Mouse (Mus musculus): ENCODE measurements around the gene Xpo6. TPM values are rescaled to one million over a fixed set of nuclear protein-coding genes. Genes with fewer than 3 reads are reported as not detected.

Gene Xpo6
- polyA plus RNA-seq, 1 experiment: 96.0 TPM

DNA sequence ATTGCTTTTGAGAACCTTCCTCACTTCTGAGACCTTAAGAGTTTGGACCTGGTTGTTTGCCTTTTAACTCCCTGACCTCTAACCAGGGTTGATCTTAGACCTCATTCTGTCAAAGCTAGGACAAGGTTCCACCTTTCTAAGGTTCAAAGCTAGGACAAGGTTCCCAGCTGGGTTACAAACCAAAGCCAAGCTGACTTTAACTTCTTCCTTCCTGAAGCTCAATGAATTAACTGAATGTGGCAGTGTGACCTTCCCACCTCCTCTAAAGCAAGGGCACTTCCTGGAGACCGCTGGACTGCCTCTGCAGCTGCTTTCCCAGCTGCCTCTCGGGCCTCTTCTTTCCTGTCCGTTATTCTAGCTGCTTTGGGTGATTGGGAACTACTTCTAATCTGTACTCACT, 32.9 kb downstream of the Xpo6 start:
- peaks cover 1% of the 10 kb centered on the region; the same call in 1 of the 2 replicates for H3K4me1 ChIP-seq (ENCODE audit: control insufficient read depth, insufficient read depth, low read length)
- 2% methylated on average over 3 of the region's 3 CpGs for WGBS
- TF ChIP-seq CTCF (IDR thresholded peaks at IDR 0.05; ENCODE audit: control insufficient read depth, insufficient read depth, low read length) (no peak), POLR2A (IDR thresholded peaks at IDR 0.05; ENCODE audit: borderline replicate concordance, control insufficient read depth, low read depth, low read length) (no peak)
- H3K4me3 ChIP-seq (replicated peaks; ENCODE audit: control insufficient read depth, low read depth, low read length): no peak overlapping the region
- H3K27ac ChIP-seq (ENCODE audit: control insufficient read depth, insufficient read depth, low read depth, low read length, poor library complexity): no peak overlapping the region

GRCm38 (mm10) chr7:126166571-126166970, 33.7 kb downstream of the Xpo6 start:
- TF ChIP-seq CTCF (IDR thresholded peaks at IDR 0.05; ENCODE audit: control insufficient read depth, insufficient read depth, low read length): no peak
- TF ChIP-seq POLR2A (IDR thresholded peaks at IDR 0.05; ENCODE audit: borderline replicate concordance, control insufficient read depth, low read depth, low read length): no peak
- H3K4me1 ChIP-seq (ENCODE audit: control insufficient read depth, insufficient read depth, low read length): peaks cover 1% of the 10 kb centered on the region; the same call in 1 of the 2 replicates
- no peak overlapping the region for H3K27ac ChIP-seq (ENCODE audit: control insufficient read depth, insufficient read depth, low read depth, low read length, poor library complexity)
- H3K4me3 ChIP-seq (replicated peaks; ENCODE audit: control insufficient read depth, low read depth, low read length): no peak overlapping the region

- Histone ChIP-seq H3K4me3 (replicated peaks; ENCODE audit: control insufficient read depth, low read depth, low read length) (no peak overlapping the region), H3K27ac (ENCODE audit: control insufficient read depth, insufficient read depth, low read depth, low read length, poor library complexity) (no peak overlapping the region), H3K4me1 (ENCODE audit: control insufficient read depth, insufficient read depth, low read length) (no peaks in the 10 kb centered on the region)
- no peak for TF ChIP-seq CTCF (IDR thresholded peaks at IDR 0.05; ENCODE audit: control insufficient read depth, insufficient read depth, low read length)
- TF ChIP-seq POLR2A (IDR thresholded peaks at IDR 0.05; ENCODE audit: borderline replicate concordance, control insufficient read depth, low read depth, low read length): no peak
- WGBS: 80% methylated on average over 3 of the region's 3 CpGs
These were observed 42.1 kb downstream of the Xpo6 start for GRCm38 (mm10) chr7:126158238-126158637.

DNA sequence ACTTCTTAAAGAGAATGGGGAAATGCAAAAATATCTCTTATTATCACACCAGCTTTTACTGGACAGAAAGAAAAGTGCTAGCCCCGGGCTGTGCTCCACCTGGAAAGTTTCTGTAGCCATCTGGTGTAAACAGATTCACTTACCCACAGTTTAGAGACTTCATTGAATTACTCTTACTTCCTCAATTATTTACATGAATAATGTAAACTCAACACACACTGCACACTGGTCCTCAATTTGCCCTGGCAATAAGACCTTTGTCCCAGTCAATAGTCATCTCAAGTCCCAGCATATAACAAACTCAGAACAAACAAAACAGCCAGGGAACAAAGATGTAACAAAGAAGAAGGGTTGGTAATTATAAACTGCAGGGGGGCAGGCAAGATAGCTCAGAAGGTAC, 44.6 kb downstream of the Xpo6 start:
- H3K4me3 ChIP-seq (replicated peaks; ENCODE audit: control insufficient read depth, low read depth, low read length): no peak overlapping the region
- TF ChIP-seq POLR2A (IDR thresholded peaks at IDR 0.05; ENCODE audit: borderline replicate concordance, control insufficient read depth, low read depth, low read length) (no peak), CTCF (IDR thresholded peaks at IDR 0.05; ENCODE audit: control insufficient read depth, insufficient read depth, low read length) (no peak)
- H3K27ac ChIP-seq (ENCODE audit: control insufficient read depth, insufficient read depth, low read depth, low read length, poor library complexity): no peak overlapping the region
- 56% methylated on average over 1 of the region's 1 CpGs for WGBS
- H3K4me1 ChIP-seq (ENCODE audit: control insufficient read depth, insufficient read depth, low read length): no peaks in the 10 kb centered on the region

GRCm38 (mm10) chr7:126154731-126155130, 45.6 kb downstream of the Xpo6 start:
- H3K27ac ChIP-seq (ENCODE audit: control insufficient read depth, insufficient read depth, low read depth, low read length, poor library complexity): no peak overlapping the region
- 95% methylated on average over 5 of the region's 5 CpGs for WGBS
- TF ChIP-seq POLR2A (IDR thresholded peaks at IDR 0.05; ENCODE audit: borderline replicate concordance, control insufficient read depth, low read depth, low read length): no peak
- no peak for TF ChIP-seq CTCF (IDR thresholded peaks at IDR 0.05; ENCODE audit: control insufficient read depth, insufficient read depth, low read length)
- no peak overlapping the region for H3K4me3 ChIP-seq (replicated peaks; ENCODE audit: control insufficient read depth, low read depth, low read length)
- H3K4me1 ChIP-seq (ENCODE audit: control insufficient read depth, insufficient read depth, low read length): no peaks in the 10 kb centered on the region

DNA sequence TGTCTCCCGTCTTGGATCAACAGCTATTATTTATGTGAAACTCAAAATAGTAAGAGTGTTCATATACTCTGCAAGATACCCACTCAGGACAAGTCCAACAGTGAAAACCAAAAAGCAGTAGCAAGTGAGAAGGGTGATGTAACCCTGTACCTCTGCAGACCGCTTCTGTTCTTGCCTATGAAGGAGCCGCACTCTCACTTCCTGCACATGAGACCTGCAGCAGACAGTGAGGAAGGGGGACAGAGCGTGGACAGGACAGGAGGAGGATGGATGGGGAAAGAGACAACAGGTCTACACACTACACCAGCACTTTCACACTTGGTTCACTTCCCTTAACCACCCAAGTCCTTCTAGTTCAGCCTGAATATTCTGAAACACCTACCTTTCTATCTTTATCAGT, 48.0 kb downstream of the Xpo6 start:
- TF ChIP-seq POLR2A (IDR thresholded peaks at IDR 0.05; ENCODE audit: borderline replicate concordance, control insufficient read depth, low read depth, low read length) (no peak), CTCF (IDR thresholded peaks at IDR 0.05; ENCODE audit: control insufficient read depth, insufficient read depth, low read length) (no peak)
- no peak overlapping the region for H3K4me3 ChIP-seq (replicated peaks; ENCODE audit: control insufficient read depth, low read depth, low read length)
- no peaks in the 10 kb centered on the region for H3K4me1 ChIP-seq (ENCODE audit: control insufficient read depth, insufficient read depth, low read length)
- 57% methylated on average over 4 of the region's 4 CpGs for WGBS
- H3K27ac ChIP-seq (ENCODE audit: control insufficient read depth, insufficient read depth, low read depth, low read length, poor library complexity): no peak overlapping the region

- no peak overlapping the region for H3K4me3 ChIP-seq (replicated peaks; ENCODE audit: control insufficient read depth, low read depth, low read length)
- peaks cover 2% of the 10 kb centered on the region; the same call in 1 of the 2 replicates for H3K4me1 ChIP-seq (ENCODE audit: control insufficient read depth, insufficient read depth, low read length)
- no peak overlapping the region for H3K27ac ChIP-seq (ENCODE audit: control insufficient read depth, insufficient read depth, low read depth, low read length, poor library complexity)
- no peak for TF ChIP-seq CTCF (IDR thresholded peaks at IDR 0.05; ENCODE audit: control insufficient read depth, insufficient read depth, low read length)
- TF ChIP-seq POLR2A (IDR thresholded peaks at IDR 0.05; ENCODE audit: borderline replicate concordance, control insufficient read depth, low read depth, low read length): no peak
- 86% methylated on average over 1 of the region's 1 CpGs for WGBS
These were observed 54.1 kb downstream of the Xpo6 start for GRCm38 (mm10) chr7:126146156-126146555.

DNA sequence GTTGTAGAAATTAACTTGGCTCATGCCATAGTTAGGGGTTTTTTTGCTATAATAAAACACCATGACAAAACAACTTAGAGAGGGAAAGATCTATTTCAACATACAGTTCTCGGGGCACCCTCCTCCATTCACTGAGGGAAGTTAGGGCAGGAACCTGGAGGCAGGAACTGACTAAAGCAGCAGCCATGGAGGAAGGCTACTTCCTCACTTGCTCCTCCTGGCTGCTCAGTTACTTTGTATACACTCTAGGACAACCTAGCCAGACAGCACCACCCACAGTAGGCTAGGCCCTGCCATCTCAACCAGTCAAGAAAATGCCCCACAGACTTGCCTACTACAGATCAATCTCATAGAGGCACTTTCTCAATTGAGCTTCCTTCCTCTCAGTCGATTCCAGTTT, 55.9 kb downstream of the Xpo6 start:
- H3K4me1 ChIP-seq (ENCODE audit: control insufficient read depth, insufficient read depth, low read length): peaks cover 2% of the 10 kb centered on the region; the same call in 1 of the 2 replicates
- 36% methylated on average over 2 of the region's 2 CpGs for WGBS
- H3K4me3 ChIP-seq (replicated peaks; ENCODE audit: control insufficient read depth, low read depth, low read length): no peak overlapping the region
- TF ChIP-seq CTCF (IDR thresholded peaks at IDR 0.05; ENCODE audit: control insufficient read depth, insufficient read depth, low read length) (no peak), POLR2A (IDR thresholded peaks at IDR 0.05; ENCODE audit: borderline replicate concordance, control insufficient read depth, low read depth, low read length) (no peak)
- no peak overlapping the region for H3K27ac ChIP-seq (ENCODE audit: control insufficient read depth, insufficient read depth, low read depth, low read length, poor library complexity)

- TF ChIP-seq CTCF (IDR thresholded peaks at IDR 0.05; ENCODE audit: control insufficient read depth, insufficient read depth, low read length) (no peak), POLR2A (IDR thresholded peaks at IDR 0.05; ENCODE audit: borderline replicate concordance, control insufficient read depth, low read depth, low read length) (no peak)
- no peak overlapping the region for H3K4me3 ChIP-seq (replicated peaks; ENCODE audit: control insufficient read depth, low read depth, low read length)
- H3K27ac ChIP-seq (ENCODE audit: control insufficient read depth, insufficient read depth, low read depth, low read length, poor library complexity): no peak overlapping the region
- H3K4me1 ChIP-seq (ENCODE audit: control insufficient read depth, insufficient read depth, low read length): peaks cover 2% of the 10 kb centered on the region; the same call in 1 of the 2 replicates
- WGBS: 83% methylated on average over 5 of the region's 5 CpGs
These were observed 62.5 kb downstream of the Xpo6 start for GRCm38 (mm10) chr7:126137850-126138249.
